Mouse (Mus musculus) thymus, postnatal 10 days (tissue): ENCODE results near the gene Ssh3.

Experiments
- DNase-seq, 2 experiments: peaks; one replicate each; pipeline ENCODE4 v3.0.0; 2021; ENCODE audit warnings: low spot score in 2 of 2

The Ssh3 gene

GRCm38 (mm10) chr19:4268566-4269361 lies at the start of gene Ssh3:
Gene Ssh3 (minus strand): TSS chr19:4269180.
- peak in 1 of 2 experiments; percentile 41 for DNase-seq

DNA sequence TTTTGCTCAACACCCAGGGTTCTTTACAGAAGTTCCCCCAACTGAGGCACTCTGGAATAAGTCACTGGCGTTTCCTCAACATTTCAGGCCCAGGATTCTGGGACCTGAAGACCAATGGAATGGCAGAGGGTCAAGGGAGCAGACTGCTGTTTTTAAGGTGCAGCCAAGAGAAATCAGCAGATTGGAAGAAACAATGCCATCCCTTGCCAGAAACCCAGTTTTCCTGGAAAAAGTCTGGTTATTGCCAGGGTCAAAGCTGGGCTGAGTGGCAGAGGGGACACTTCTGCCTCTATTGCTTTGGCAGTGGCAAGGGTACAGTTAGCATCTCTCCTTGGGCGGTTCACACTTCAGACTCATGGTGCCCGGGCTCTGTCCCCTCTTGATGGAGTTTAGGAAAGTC lies 48.2 kb upstream of the Ssh3 start:
- DNase-seq = no peak

- DNase-seq = no peak
Observed at GRCm38 (mm10) chr19:4315223-4315944, 46.4 kb upstream of the Ssh3 start.

- peak; percentile 41 to 70 for DNase-seq
Observed at GRCm38 (mm10) chr19:4309776-4310185, 40.8 kb upstream of the Ssh3 start.

DNA sequence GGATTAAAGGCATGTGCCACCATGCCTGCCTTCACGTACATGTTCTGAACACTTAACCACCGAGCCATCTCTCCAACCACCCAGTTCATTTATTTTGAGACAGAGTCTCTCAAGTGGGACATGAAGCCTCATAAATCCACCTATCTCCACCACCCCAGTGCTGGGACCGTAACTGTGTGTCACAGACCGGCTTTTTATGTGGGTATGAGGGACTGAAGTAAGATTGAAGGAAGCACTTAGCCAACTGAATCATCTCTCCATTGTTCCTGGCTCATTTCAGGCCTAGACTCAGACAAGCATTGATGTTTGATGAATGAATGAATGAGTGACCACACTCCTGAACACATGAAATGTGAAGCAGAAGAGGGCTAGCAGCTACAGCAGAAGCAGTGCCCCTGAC lies 40.3 kb upstream of the Ssh3 start:
- no peak for DNase-seq

DNA sequence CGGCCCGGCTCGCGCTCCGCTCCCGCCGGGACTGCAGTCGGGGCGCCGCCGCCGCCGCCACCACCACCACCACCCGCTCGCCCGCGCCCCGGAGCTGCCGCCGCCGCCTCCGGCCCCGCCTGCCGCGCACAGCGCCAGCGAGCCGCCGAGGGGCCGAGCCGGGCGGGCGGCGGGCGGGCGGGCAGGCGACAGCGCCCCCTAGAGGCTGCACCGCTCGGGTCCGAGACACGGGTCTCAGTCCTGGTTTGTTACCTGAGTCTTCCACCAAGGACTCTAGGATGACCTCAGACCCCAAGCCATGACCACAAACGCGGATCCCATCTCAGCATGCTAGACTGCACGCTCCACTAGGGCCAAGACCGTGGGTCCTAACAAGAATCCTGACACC lies 37.2 kb upstream of the Ssh3 start, which contains the start of gene Grk2:
Grk2 (minus strand) TSS at position 33 of the 388 bp plus-strand sequence.
- peak; percentile 69 to 89 for DNase-seq

- peak; percentile 48 to 57 for DNase-seq
Observed at GRCm38 (mm10) chr19:4305491-4306189, 36.7 kb upstream of the Ssh3 start.

GRCm38 (mm10) chr19:4304871-4305321 lies 35.9 kb upstream of the Ssh3 start:
- DNase-seq = peak; percentile 52

GRCm38 (mm10) chr19:4304251-4304821 lies 35.4 kb upstream of the Ssh3 start:
- peak; percentile 46 to 61 for DNase-seq

GRCm38 (mm10) chr19:4303640-4303995 lies 34.6 kb upstream of the Ssh3 start:
- peak; percentile 5 to 26 for DNase-seq

DNA sequence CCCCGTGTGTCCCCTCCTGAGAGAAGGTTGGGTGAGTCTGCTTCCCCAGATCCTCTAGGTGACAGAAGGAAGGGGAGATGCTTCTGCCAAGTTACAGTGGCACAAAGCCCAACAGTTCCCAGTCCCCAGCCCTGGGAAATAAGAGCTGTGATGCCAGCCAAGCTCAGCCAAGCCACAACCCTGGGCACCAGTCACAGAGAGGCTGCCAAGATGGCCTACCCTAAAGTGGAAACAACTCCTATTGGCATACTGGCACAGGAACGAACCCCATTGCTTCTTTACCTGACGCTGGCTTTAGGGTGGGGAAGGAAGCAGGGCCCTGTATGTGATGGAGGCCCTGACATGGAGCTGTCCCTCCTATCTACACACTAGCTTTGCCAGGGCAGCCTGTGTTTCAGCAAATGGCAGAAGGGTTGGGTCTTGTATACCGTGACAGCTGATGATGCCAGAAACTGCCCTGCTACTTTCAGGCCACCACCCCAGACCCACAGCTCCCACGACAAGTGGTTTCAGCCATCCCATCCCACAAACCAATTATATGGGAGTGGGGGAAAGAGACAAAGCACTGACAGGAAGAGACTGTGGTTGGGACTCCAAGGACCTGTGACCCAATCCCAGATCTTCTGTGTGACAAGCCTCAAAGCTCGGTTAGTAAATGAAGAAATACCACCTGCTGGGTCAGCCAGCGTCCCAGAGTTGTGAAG lies 34.1 kb upstream of the Ssh3 start:
- DNase-seq = peak; percentile 16 to 17

GRCm38 (mm10) chr19:4301735-4302651 lies 33.0 kb upstream of the Ssh3 start:
- DNase-seq = peak; percentile 77 to 79

GRCm38 (mm10) chr19:4300852-4301734 lies 32.1 kb upstream of the Ssh3 start:
- DNase-seq = peak; percentile 15 to 18

- DNase-seq = peak; percentile 74 to 81
Observed at GRCm38 (mm10) chr19:4300271-4300704, 31.3 kb upstream of the Ssh3 start.

DNA sequence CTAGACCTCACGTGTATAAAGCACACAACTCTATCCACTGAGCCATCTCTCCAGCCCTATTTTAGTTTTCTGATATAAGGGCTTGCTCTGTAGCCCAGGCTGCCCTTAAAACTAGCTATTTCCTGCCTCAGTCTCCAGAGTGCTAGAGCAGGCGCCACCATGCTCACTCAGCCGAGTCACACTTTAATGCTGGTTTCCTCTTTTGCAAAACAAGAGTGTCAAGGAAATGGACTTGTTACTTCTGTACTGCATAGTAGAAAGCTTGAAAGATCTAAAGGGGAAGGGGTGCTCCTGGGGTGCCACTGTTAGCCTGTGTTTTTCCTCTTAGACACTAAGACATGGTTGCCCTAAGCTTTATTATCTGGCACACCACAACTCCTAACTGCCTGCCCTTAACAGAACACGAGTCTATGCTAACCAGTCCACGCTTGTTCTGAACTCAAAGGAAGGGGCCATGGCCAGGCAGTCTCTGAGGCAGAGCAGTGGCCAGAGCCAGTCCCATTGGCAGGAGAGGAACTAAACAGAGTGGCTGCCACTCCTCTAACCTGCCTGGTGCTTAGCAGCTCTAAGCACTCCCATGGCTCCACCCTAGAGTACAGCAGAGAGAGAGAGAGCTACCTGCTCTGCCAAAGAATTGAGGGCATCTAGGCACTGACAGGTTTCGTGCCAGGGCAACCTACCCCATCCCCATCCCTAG lies 30.7 kb upstream of the Ssh3 start:
- peak; percentile 28 to 32 for DNase-seq

GRCm38 (mm10) chr19:4299126-4299525 lies 30.1 kb upstream of the Ssh3 start:
- DNase-seq = no peak

- peak; percentile 21 to 37 for DNase-seq
Observed at GRCm38 (mm10) chr19:4298322-4299121, 29.5 kb upstream of the Ssh3 start.

DNA sequence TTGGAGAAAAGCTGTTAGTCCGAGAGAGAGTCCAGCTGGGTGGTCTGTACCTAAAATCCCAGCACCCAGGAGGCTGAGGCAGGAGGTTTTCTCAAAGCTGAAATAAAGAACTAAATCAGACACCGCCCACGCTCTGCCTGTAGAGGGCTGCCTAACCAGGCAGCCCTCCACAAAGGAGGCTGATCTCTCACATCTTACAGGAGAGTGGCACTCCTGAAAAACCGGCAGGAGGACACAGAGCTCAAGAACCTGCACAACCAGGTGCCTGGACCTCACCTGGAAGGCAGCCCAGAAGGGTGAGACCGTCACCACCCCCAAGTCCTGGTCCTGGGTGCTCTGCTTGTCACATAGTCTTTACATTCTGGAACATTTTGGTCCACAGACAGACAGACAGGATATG lies 28.9 kb upstream of the Ssh3 start:
- peak in 1 of 2 experiments; percentile 21 for DNase-seq
